11 mouse cellular contexts compared by ENCODE assay signal in genomic region chr2:7207691-7208504, GRCm38 (mm10).
DNase-seq lines count a peak whose midpoint lies in the region; ATAC-seq and TF ChIP-seq lines count a peak whose summit lies in the region.
"Had no signal": no experiment of that assay in that cellular context is flagged by ENCODE, and none has a peak within 500 bp of the region (broad histone marks: within the 10 kb centered on the region; RNA-seq: fewer than 3 reads in every experiment).

No protein-coding gene starts in this region.

- peak; percentile 66 for DNase-seq in embryo, embryonic 10 days (ENCODE audit: low spot score)
- DNase-seq in embryo, embryonic 9.5 days (ENCODE audit: extremely low spot score) = no peak
- DNase-seq in embryonic facial prominence, embryonic 14.5 days (ENCODE audit: low spot score) = peak; percentile 39
- DNase-seq in hindbrain, postnatal 0 days (ENCODE audit: low spot score) = peak; percentile 46
- DNase-seq in cerebellum, adult 8-10 months = no peak
- no peak for DNase-seq in ovary, adult 18-20 months (ENCODE audit: low spot score)
- no peak for DNase-seq in spleen, postnatal 36 days (ENCODE audit: low spot score in 2 of 2)

- WGBS in embryonic facial prominence, embryonic 14.5 days = 68% methylated on average over 15 of the region's 15 CpGs
- WGBS in hindbrain, postnatal 0 days = 21% methylated on average over 15 of the region's 15 CpGs
- WGBS in midbrain, embryonic 15.5 days = 34% methylated on average over 15 of the region's 15 CpGs

- no peaks in the 10 kb centered on the region for H3K9me3 ChIP-seq in embryonic facial prominence, embryonic 14.5 days (ENCODE audit: control insufficient read depth, low read length)
- no peaks in the 10 kb centered on the region for H3K9me3 ChIP-seq in hindbrain, postnatal 0 days (ENCODE audit: low read length)
- no peaks in the 10 kb centered on the region for H3K9me3 ChIP-seq in midbrain, embryonic 15.5 days
- H3K9me3 ChIP-seq: embryonic facial prominence, embryonic 15.5 days; heart, embryonic 13.5 days; liver, embryonic 12.5 days had no signal

- H3K9ac ChIP-seq in embryonic facial prominence, embryonic 14.5 days (ENCODE audit: low read depth, low read length) = no peak overlapping the region
- H3K9ac ChIP-seq in hindbrain, postnatal 0 days (replicated peaks; ENCODE audit: low read length) = no peak overlapping the region
- no peak overlapping the region for H3K9ac ChIP-seq in midbrain, embryonic 15.5 days
- H3K9ac ChIP-seq: embryonic facial prominence, embryonic 15.5 days; heart, embryonic 13.5 days; liver, embryonic 12.5 days had no signal

- H3K27ac ChIP-seq in embryonic facial prominence, embryonic 14.5 days (replicated peaks; ENCODE audit: low read depth, low read length) = no peak overlapping the region
- no peak overlapping the region for H3K27ac ChIP-seq in hindbrain, postnatal 0 days
- no peak overlapping the region for H3K27ac ChIP-seq in midbrain, embryonic 15.5 days
- H3K27ac ChIP-seq: embryonic facial prominence, embryonic 15.5 days; heart, embryonic 13.5 days; liver, embryonic 12.5 days had no signal

- H3K4me1 ChIP-seq in embryonic facial prominence, embryonic 14.5 days (ENCODE audit: control insufficient read depth, insufficient read depth, low read length) = no peaks in the 10 kb centered on the region
- H3K4me1 ChIP-seq in hindbrain, postnatal 0 days (ENCODE audit: insufficient read depth, low read length) = no peaks in the 10 kb centered on the region
- H3K4me1 ChIP-seq in midbrain, embryonic 15.5 days = peaks cover 9% of the 10 kb centered on the region
- H3K4me1 ChIP-seq: embryonic facial prominence, embryonic 15.5 days; heart, embryonic 13.5 days; liver, embryonic 12.5 days had no signal

- TF ChIP-seq CTCF in hindbrain, postnatal 0 days (IDR thresholded peaks at IDR 0.05; ENCODE audit: low read depth) = no peak

- no peak overlapping the region for H3K4me2 ChIP-seq in embryonic facial prominence, embryonic 14.5 days (ENCODE audit: low read depth, low read length)
- H3K4me2 ChIP-seq in hindbrain, postnatal 0 days (ENCODE audit: low read depth, low read length) = no peak overlapping the region; the same call in 1 of the 2 replicates
- no peak overlapping the region for H3K4me2 ChIP-seq in midbrain, embryonic 15.5 days
- H3K4me2 ChIP-seq: embryonic facial prominence, embryonic 15.5 days; heart, embryonic 13.5 days; liver, embryonic 12.5 days had no signal

- no peaks in the 10 kb centered on the region for H3K27me3 ChIP-seq in embryonic facial prominence, embryonic 14.5 days (replicated peaks; ENCODE audit: control insufficient read depth, insufficient read depth, low read length)
- no peaks in the 10 kb centered on the region for H3K27me3 ChIP-seq in hindbrain, postnatal 0 days (ENCODE audit: insufficient read depth, low read length)
- no peaks in the 10 kb centered on the region for H3K27me3 ChIP-seq in midbrain, embryonic 15.5 days (replicated peaks)
- H3K27me3 ChIP-seq: embryonic facial prominence, embryonic 15.5 days; heart, embryonic 13.5 days; liver, embryonic 12.5 days had no signal

- ATAC-seq in embryonic facial prominence, embryonic 14.5 days (ENCODE audit: low read depth) = peak; percentile 78; the same call in 1 of the 2 replicates
- ATAC-seq in hindbrain, postnatal 0 days = peak; percentile 58; the same call in 1 of the 2 replicates
- peak; percentile 78 for ATAC-seq in midbrain, embryonic 15.5 days (replicated peaks)
- ATAC-seq: liver, embryonic 12.5 days had no signal

- no peak overlapping the region for H3K4me3 ChIP-seq in embryonic facial prominence, embryonic 14.5 days (ENCODE audit: low read depth, low read length)
- no peak overlapping the region for H3K4me3 ChIP-seq in hindbrain, postnatal 0 days (ENCODE audit: low read length)
- H3K4me3 ChIP-seq in midbrain, embryonic 15.5 days = no peak overlapping the region
- H3K4me3 ChIP-seq: embryonic facial prominence, embryonic 15.5 days; heart, embryonic 13.5 days; liver, embryonic 12.5 days had no signal

- no peaks in the 10 kb centered on the region for H3K36me3 ChIP-seq in embryonic facial prominence, embryonic 14.5 days (ENCODE audit: control insufficient read depth, insufficient read depth, low read length)
- no peaks in the 10 kb centered on the region for H3K36me3 ChIP-seq in hindbrain, postnatal 0 days (ENCODE audit: insufficient read depth, low read length)
- H3K36me3 ChIP-seq in midbrain, embryonic 15.5 days (replicated peaks) = no peaks in the 10 kb centered on the region
- H3K36me3 ChIP-seq: embryonic facial prominence, embryonic 15.5 days; heart, embryonic 13.5 days; liver, embryonic 12.5 days had no signal

Comparison
In these comparisons a context has a peak if more than half of its experiments do, and no peak if none do; other contexts are left out.
1. DNase-seq: peak in embryo, embryonic 10 days (single experiment), embryonic facial prominence, embryonic 14.5 days (single experiment) and hindbrain, postnatal 0 days (single experiment); none in embryo, embryonic 9.5 days (single experiment), cerebellum, adult 8-10 months (single experiment), ovary, adult 18-20 months (single experiment) and spleen, postnatal 36 days (0 of 2).
2. Peak in every context shown above with its lines, with median percentiles within 50 percentile points of each other: ATAC-seq.